Mouse (Mus musculus) embryonic fibroblast, embryonic 13.5 days (primary cell): ENCODE results near the gene Ddx54. TPM values are rescaled to one million over a fixed set of nuclear protein-coding genes. Genes with fewer than 3 reads are reported as not detected.

Source experiments
- H3K27ac ChIP-seq: 2 replicates; pipeline ENCODE4 v1.5.1; 2012; ENCODE audit warnings: low read length, control low read depth, inconsistent platforms; ENCODE audit not compliant: insufficient read depth
- H3K4me1 ChIP-seq: 2 replicates; pipeline ENCODE4 v1.6.1; 2011; ENCODE audit warnings: low read length; ENCODE audit not compliant: control insufficient read depth, insufficient read depth
- H3K4me3 ChIP-seq: 2 replicates; pipeline ENCODE4 v1.5.1; 2011; ENCODE audit warnings: mild to moderate bottlenecking, control low read depth, low read length; ENCODE audit not compliant: insufficient read depth
- CTCF ChIP-seq: IDR thresholded peaks from 2 replicates; pipeline ENCODE4 v1.5.1; 2011; ENCODE audit warnings: mild to moderate bottlenecking, control low read depth, low read length, moderate library complexity, borderline replicate concordance; ENCODE audit not compliant: insufficient read depth
- POLR2A ChIP-seq: IDR thresholded peaks from 2 replicates; pipeline ENCODE4 v1.6.1; 2011; ENCODE audit warnings: low read depth, mild to moderate bottlenecking, control low read depth, low read length, moderate library complexity
- polyA plus RNA-seq: library from polyadenylated mRNA; stranded (reverse); fragments of >200 nt; gene quantifications from 2 replicates; pipeline ENCODE4 v1.2.4, GENCODE M21; 2011; ENCODE audit warnings: low read depth; ENCODE audit not compliant: missing spikeins, insufficient read length

The Ddx54 gene
- polyA plus RNA-seq, 1 experiment: 39.3 TPM

DNA sequence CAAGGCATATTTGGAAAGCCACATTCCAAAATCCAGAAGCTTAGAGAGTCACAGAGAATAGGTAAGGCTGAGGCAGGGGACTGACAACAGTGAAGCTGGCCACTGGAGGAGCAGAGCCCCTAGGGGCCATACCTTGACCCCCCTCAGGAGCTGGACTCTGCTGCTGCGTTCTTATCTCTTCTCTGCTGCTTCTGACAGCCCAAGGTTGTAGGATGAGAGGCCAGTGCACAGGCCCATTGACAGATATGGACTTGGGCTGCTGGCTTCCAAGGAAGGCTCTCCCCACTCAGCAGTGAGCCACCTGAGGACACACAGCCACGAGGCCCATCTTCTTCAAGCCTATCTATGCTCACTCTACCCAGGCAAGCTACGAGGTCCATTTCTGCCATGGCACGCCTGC, 43.6 kb upstream of the Ddx54 start:
- no peak overlapping the region for H3K4me3 ChIP-seq
- H3K4me1 ChIP-seq: peaks cover 15% of the 10 kb centered on the region
- TF ChIP-seq POLR2A: no peak
- no peak for TF ChIP-seq CTCF
- H3K27ac ChIP-seq: no peak overlapping the region

GRCm38 (mm10) chr5:120569791-120570190, 42.7 kb upstream of the Ddx54 start:
- Histone ChIP-seq H3K4me3 (no peak overlapping the region), H3K4me1 (peaks cover 15% of the 10 kb centered on the region), H3K27ac (no peak overlapping the region)
- TF ChIP-seq POLR2A: no peak
- TF ChIP-seq CTCF: no peak

- TF ChIP-seq POLR2A (no peak), CTCF (no peak)
- Histone ChIP-seq H3K4me3 (no peak overlapping the region), H3K27ac (no peak overlapping the region), H3K4me1 (peaks cover 15% of the 10 kb centered on the region)
These were observed 42.1 kb upstream of the Ddx54 start for GRCm38 (mm10) chr5:120570289-120570897.

GRCm38 (mm10) chr5:120571056-120571740, 41.3 kb upstream of the Ddx54 start:
- TF ChIP-seq POLR2A: no peak
- TF ChIP-seq CTCF: no peak
- H3K4me1 ChIP-seq: peaks cover 11% of the 10 kb centered on the region
- no peak overlapping the region for H3K27ac ChIP-seq

DNA sequence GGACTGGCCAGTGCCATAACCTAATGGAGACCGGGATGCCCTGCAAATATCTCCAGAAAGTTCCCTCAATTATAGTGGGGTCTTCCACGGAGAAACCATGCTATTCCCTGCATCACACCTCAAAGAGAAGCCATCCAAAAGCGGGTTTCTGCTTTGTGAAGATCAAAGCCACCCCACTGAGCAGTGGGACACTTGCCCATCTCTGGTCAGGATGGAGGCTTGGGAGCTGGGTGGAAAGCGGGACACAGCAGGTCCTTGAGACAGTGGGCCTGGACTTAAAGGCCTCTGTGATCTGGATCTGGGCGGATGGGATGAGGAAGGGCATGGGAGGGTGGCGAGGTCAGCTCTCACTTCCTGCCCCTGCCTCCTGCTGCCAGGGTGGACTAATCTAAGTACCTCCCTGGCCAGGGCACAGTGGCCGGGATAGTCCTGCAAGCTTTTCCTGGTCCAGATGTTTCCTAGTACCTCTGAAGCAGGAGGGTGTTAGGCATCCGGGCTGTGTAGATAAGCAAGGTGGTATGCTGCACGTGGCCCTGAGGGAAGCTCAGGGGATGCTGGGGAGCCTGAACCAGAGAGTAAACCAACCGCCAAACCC, 38.0 kb upstream of the Ddx54 start:
- Histone ChIP-seq H3K4me3 (no peak overlapping the region), H3K27ac (no peak overlapping the region), H3K4me1 (peaks cover 10% of the 10 kb centered on the region)
- no peak for TF ChIP-seq POLR2A
- no peak for TF ChIP-seq CTCF

More at GRCm38 (mm10) chr5:120571056-120571740, 41.3 kb upstream of the Ddx54 start:
- no peak overlapping the region for H3K4me3 ChIP-seq

DNA sequence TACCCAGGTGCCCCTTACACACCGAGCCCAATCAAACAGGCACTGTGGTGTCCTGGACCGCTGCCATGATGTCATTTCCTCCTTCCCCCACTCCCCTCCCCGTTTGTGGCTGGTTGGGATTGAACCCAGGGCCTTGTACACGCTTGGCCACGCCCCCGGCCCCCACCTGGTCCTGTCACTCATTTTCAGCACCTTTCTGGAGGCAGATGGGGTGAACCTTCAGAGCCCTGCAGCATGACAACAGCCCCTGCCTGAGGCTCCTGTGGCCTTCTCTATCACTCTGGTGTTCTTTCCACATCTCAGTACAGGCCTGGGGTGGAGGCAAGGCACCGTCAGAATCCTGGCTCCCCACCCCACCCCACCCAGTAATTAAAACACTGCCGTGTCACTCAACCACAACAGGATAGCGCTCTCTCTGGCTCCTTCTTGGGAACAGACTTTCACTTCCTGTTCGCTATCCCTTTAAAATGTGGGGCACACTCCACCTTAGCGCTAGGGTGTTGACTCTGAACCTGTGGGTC, 35.7 kb upstream of the Ddx54 start:
- TF ChIP-seq CTCF (no peak), POLR2A (no peak)
- Histone ChIP-seq H3K27ac (no peak overlapping the region), H3K4me3 (no peak overlapping the region), H3K4me1 (peaks cover 13% of the 10 kb centered on the region)

GRCm38 (mm10) chr5:120577935-120578441, 34.6 kb upstream of the Ddx54 start:
- TF ChIP-seq CTCF: no peak
- Histone ChIP-seq H3K4me1 (peaks cover 17% of the 10 kb centered on the region), H3K4me3 (no peak overlapping the region), H3K27ac (no peak overlapping the region)

DNA sequence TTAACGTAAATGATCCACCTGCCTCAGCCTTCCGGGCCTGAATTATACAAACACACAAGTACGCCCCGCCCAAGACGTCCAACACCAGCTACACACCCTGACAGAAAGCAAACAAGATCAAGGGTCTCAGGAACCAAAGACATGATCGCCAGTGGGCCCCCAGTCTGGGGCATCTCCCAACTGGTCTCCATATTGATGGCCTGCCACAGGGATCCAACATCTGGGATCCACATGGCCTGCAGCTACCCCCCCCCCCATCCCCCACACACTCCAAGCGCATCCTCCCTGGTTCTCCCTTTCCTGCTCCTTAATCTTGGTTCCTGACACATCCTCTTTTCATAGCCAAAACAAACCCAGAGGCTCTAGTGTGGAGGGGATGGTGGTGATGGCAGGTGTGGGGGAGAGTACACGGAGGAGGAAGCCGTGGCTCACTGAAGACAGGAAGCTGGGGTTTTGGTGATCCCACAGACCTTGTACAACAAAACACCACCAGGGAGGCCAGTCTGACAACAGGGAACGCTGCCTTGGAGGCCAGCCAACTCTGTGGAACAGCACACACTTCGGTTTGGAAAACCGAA, 33.9 kb upstream of the Ddx54 start:
- TF ChIP-seq CTCF: no peak
- Histone ChIP-seq H3K4me3 (no peak overlapping the region), H3K4me1 (peaks cover 17% of the 10 kb centered on the region), H3K27ac (no peak overlapping the region)

DNA sequence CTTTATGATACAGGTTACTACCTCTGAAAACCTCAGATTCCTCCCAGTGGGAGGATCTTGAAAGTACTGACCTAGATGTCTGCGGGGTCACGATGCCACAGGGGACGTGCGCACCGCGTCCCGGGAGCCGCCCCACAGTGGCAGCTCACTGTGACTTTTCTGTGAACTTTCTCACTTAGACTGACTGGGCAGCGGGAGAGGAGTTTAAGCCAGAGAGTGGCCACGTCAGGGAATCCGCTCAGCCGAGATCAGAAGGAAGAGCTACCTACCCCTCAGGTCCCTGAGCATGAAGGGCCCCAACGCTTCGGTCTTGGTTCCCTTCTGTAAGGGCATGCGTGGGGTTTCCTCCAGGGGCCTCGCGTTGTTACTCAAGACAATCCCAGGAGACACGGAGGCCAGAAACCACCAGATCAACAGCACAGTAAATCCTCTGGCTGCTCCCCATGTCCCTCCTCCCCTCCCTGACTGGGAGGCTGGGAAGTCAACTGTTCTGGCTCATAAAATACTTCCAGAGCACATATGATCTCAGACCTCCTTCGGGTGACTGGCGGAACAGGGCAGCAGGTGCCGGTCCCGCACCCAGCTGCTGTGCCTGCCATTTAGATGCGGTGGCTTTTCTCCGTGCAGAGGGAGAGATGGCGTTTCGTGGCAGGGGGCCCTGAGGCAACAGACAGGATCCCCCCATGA, 33.2 kb upstream of the Ddx54 start:
- H3K27ac ChIP-seq: peak overlapping the region; percentile 25; the same call in 1 of the 2 replicates
- TF ChIP-seq CTCF (no peak), POLR2A (no peak)
- H3K4me3 ChIP-seq: no peak overlapping the region
- H3K4me1 ChIP-seq: peaks cover 17% of the 10 kb centered on the region
